9 mouse cellular contexts compared by ENCODE assay signal in the genomic region with DNA sequence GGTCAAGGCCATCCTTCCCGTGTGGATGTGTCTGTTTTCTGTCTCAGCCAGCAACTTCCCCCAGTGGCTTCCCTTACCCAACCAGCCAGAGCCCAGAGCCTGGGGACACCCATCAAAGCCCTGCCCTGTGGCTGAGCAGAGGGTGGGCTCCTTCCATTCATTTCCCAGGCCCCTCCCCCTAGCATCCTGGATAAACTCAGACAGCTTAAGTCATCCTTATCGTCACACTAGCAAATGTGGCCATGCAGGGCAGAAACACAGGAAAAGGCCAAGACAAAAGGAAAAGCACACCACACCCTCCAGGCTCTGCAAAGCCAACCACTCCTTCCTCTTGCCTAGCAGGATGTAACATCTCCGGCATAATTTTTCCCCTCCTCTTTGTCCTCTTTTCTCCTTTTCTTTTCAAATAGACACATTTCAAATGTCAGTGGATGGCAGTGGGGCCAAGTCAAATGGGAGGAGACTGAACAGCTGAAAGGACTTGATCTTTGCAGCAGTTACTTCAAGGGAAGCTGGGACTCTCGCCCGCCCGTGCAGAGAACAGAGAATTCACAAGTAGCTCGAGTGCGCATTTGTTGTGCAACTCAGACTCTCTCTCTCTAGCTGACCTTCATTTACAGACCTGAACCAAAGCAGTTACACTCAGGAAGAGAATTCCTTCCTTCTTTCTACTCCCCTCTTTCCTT. TPM values are rescaled to one million over a fixed set of nuclear protein-coding genes. Genes with fewer than 3 reads are reported as not detected.
DNase-seq lines count a peak whose midpoint lies in the region; ATAC-seq lines count a peak whose summit lies in the region.
"Had no signal": no experiment of that assay in that cellular context is flagged by ENCODE, and none has a peak within 500 bp of the region (broad histone marks: within the 10 kb centered on the region; RNA-seq: fewer than 3 reads in every experiment).

No protein-coding gene starts in this region.

- H3K4me3 ChIP-seq in embryonic facial prominence, embryonic 11.5 days (ENCODE audit: low read depth, low read length): no peak overlapping the region
- no peak overlapping the region for H3K4me3 ChIP-seq in hindbrain, embryonic 12.5 days
- H3K4me3 ChIP-seq in liver, embryonic 16.5 days (ENCODE audit: low read depth, low read length): no peak overlapping the region
- no peak overlapping the region for H3K4me3 ChIP-seq in neural tube, embryonic 15.5 days (replicated peaks)
- H3K4me3 ChIP-seq: erythroblast, embryonic 14.5 days had no signal

- no peak for ATAC-seq in embryonic facial prominence, embryonic 11.5 days (replicated peaks; ENCODE audit: insufficient number of reproducible peaks, low FRiP score, low TSS enrichment, low read depth)
- peak; percentile 26; the same call in 1 of the 2 replicates for ATAC-seq in hindbrain, embryonic 12.5 days (ENCODE audit: low FRiP score)
- peak; percentile 62 for ATAC-seq in liver, embryonic 16.5 days (ENCODE audit: low read depth)
- peak; percentile 78 for ATAC-seq in neural tube, embryonic 15.5 days (ENCODE audit: low FRiP score)

- DNase-seq in gastrocnemius, adult 18-20 months (ENCODE audit: low spot score): peak; percentile 22
- DNase-seq in gastrocnemius, postnatal 4 days (ENCODE audit: low spot score in 2 of 2): no peak
- DNase-seq in embryonic facial prominence, embryonic 11.5 days (ENCODE audit: low spot score): peak; percentile 23
- DNase-seq in left cerebral cortex, postnatal 36 days (ENCODE audit: low spot score in 2 of 2): no peak
- no peak for DNase-seq in thymus, postnatal 0 days (ENCODE audit: low spot score)

- no peak overlapping the region for H3K4me2 ChIP-seq in embryonic facial prominence, embryonic 11.5 days (ENCODE audit: low read depth, low read length)
- no peak overlapping the region for H3K4me2 ChIP-seq in hindbrain, embryonic 12.5 days (replicated peaks)
- 0 out of 2 replicates have a peak overlapping the region, but pooled peaks have one; percentile 11 for H3K4me2 ChIP-seq in liver, embryonic 16.5 days (ENCODE audit: low read depth, low read length)
- no peak overlapping the region for H3K4me2 ChIP-seq in neural tube, embryonic 15.5 days

- H3K36me3 ChIP-seq in embryonic facial prominence, embryonic 11.5 days (replicated peaks; ENCODE audit: control insufficient read depth, insufficient read depth, low read depth, low read length): no peaks in the 10 kb centered on the region
- H3K36me3 ChIP-seq in hindbrain, embryonic 12.5 days: no peaks in the 10 kb centered on the region
- H3K36me3 ChIP-seq in liver, embryonic 16.5 days (ENCODE audit: control insufficient read depth, insufficient read depth): no peaks in the 10 kb centered on the region
- no peaks in the 10 kb centered on the region for H3K36me3 ChIP-seq in neural tube, embryonic 15.5 days

- intact Hi-C loops in left cerebral cortex, postnatal 36 days (cut with DNase I): no loop called here

- WGBS in embryonic facial prominence, embryonic 11.5 days: 55% methylated on average over 8 of the region's 8 CpGs
- 35% methylated on average over 8 of the region's 8 CpGs for WGBS in hindbrain, embryonic 12.5 days
- WGBS in liver, embryonic 16.5 days (ENCODE audit: insufficient replicate concordance): 27% methylated on average over 8 of the region's 8 CpGs
- 48% methylated on average over 8 of the region's 8 CpGs for whole genome bisulfite sequencing in neural tube, embryonic 15.5 days

- no peak overlapping the region for H3K9ac ChIP-seq in embryonic facial prominence, embryonic 11.5 days (replicated peaks; ENCODE audit: low read length)
- H3K9ac ChIP-seq in hindbrain, embryonic 12.5 days: no peak overlapping the region
- H3K9ac ChIP-seq in liver, embryonic 16.5 days (ENCODE audit: low read depth, low read length): no peak overlapping the region
- no peak overlapping the region for H3K9ac ChIP-seq in neural tube, embryonic 15.5 days (replicated peaks)

- H3K4me1 ChIP-seq in embryonic facial prominence, embryonic 11.5 days (ENCODE audit: control insufficient read depth, insufficient read depth, low read length): no peaks in the 10 kb centered on the region
- peaks cover 5% of the 10 kb centered on the region for H3K4me1 ChIP-seq in hindbrain, embryonic 12.5 days
- no peaks in the 10 kb centered on the region for H3K4me1 ChIP-seq in liver, embryonic 16.5 days (ENCODE audit: control insufficient read depth, low read depth, low read length)
- H3K4me1 ChIP-seq in neural tube, embryonic 15.5 days: peaks cover 6% of the 10 kb centered on the region; the same call in 1 of the 2 replicates

- no peaks in the 10 kb centered on the region for H3K9me3 ChIP-seq in embryonic facial prominence, embryonic 11.5 days (replicated peaks; ENCODE audit: control insufficient read depth, low read length)
- H3K9me3 ChIP-seq in hindbrain, embryonic 12.5 days (replicated peaks): 0 out of 2 replicates have a peak, but pooled peaks cover 2% of the 10 kb centered on the region
- no peaks in the 10 kb centered on the region for H3K9me3 ChIP-seq in liver, embryonic 16.5 days (replicated peaks; ENCODE audit: control insufficient read depth, low read length)
- peaks cover 4% of the 10 kb centered on the region; the same call in 1 of the 2 replicates for H3K9me3 ChIP-seq in neural tube, embryonic 15.5 days (replicated peaks)

- no peaks in the 10 kb centered on the region for H3K27me3 ChIP-seq in embryonic facial prominence, embryonic 11.5 days (ENCODE audit: control insufficient read depth, insufficient read depth, low read length)
- no peaks in the 10 kb centered on the region for H3K27me3 ChIP-seq in hindbrain, embryonic 12.5 days
- no peaks in the 10 kb centered on the region for H3K27me3 ChIP-seq in liver, embryonic 16.5 days (ENCODE audit: control insufficient read depth, insufficient read depth, low read depth, low read length)
- H3K27me3 ChIP-seq in neural tube, embryonic 15.5 days (replicated peaks): no peaks in the 10 kb centered on the region

- H3K27ac ChIP-seq in embryonic facial prominence, embryonic 11.5 days (replicated peaks; ENCODE audit: low read depth, low read length): no peak overlapping the region
- 0 out of 2 replicates have a peak overlapping the region, but pooled peaks have one; percentile 17 for H3K27ac ChIP-seq in hindbrain, embryonic 12.5 days
- H3K27ac ChIP-seq in liver, embryonic 16.5 days (ENCODE audit: low read length): no peak overlapping the region
- peak overlapping the region; percentile 19 for H3K27ac ChIP-seq in neural tube, embryonic 15.5 days (replicated peaks)

RNA-seq across cellular contexts. Expression of a gene that starts 38.0 kb away (rescaled TPM):
- 1 to 10 TPM; 3.7 to 8.0 TPM for total RNA-seq in gastrocnemius, adult 18-20 months (2021)
- total RNA-seq in gastrocnemius, postnatal 4 days (2021): 10 to 100 TPM; 23.2 to 24.0 TPM
- 20.2 and 23.7 TPM in 2 replicates for polyA plus RNA-seq in embryonic facial prominence, embryonic 11.5 days (2014; fragmentation: Nextera tagmentation; extraction: Ambion mirVana)
- 43.8 and 45.9 TPM in 2 replicates for polyA plus RNA-seq in hindbrain, embryonic 12.5 days (2016; fragmentation: Nextera tagmentation; extraction: Ambion mirVana)
- 0.70 and 0.91 TPM in 2 replicates for polyA plus RNA-seq in liver, embryonic 16.5 days (2015; fragmentation: Nextera tagmentation; extraction: Ambion mirVana)
- 33.4 and 35.6 TPM in 2 replicates for polyA plus RNA-seq in neural tube, embryonic 15.5 days (2015; fragmentation: Nextera tagmentation; extraction: Ambion mirVana)
- total RNA-seq in left cerebral cortex, postnatal 36 days (2021): 10 to 100 TPM; 19.0 to 39.3 TPM
- 1.6 and 1.7 TPM in 2 replicates for polyA plus RNA-seq in thymus, postnatal 0 days (2015; fragmentation: Nextera tagmentation; extraction: Ambion mirVana)

Comparison
In these comparisons a context has a peak if more than half of its experiments do, and no peak if none do; other contexts are left out.
1. DNase-seq: peak in gastrocnemius, adult 18-20 months (single experiment) and embryonic facial prominence, embryonic 11.5 days (single experiment); none in gastrocnemius, postnatal 4 days (0 of 2), left cerebral cortex, postnatal 36 days (0 of 2) and thymus, postnatal 0 days (single experiment).
2. H3K27ac ChIP-seq: peak in hindbrain, embryonic 12.5 days (single experiment) and neural tube, embryonic 15.5 days (single experiment); none in embryonic facial prominence, embryonic 11.5 days (single experiment) and liver, embryonic 16.5 days (single experiment).